ENCODE assay signal across 8 mouse cellular contexts in the genomic region with DNA sequence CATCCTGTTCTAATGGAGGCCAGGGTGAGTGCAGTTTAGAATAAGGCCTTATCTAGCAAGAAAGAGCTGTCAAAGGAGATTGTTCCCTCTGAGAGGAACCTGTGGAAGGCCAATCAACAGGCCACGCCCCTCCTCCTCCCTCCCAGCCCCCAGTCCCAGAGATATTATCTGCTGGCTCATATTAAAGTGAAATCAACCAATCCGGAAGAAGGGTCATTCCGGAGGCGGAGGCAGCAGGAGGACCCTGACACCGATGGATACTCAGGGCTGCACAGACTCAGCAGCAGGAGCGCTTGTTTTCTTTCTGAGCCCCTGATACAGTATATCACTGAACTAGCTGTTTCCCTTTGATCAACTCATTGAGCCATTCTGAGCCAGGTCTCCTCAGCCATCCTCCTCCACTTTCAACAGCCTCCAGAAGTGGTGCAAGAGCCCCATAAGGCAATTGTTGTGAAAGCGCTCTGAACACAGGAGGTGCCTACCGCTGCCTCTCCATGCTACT. TPM values are rescaled to one million over a fixed set of nuclear protein-coding genes. Genes with fewer than 3 reads are reported as not detected.
DNase-seq lines count a peak whose midpoint lies in the region; ATAC-seq and TF ChIP-seq lines count a peak whose summit lies in the region.

No protein-coding gene starts in this region.

- DNase-seq in thymus, adult 2 months = peak; percentile 13
- DNase-seq in thymus, adult 18-20 months = no peak
- DNase-seq in retina, embryonic 14.5 days (ENCODE audit: low spot score) = peak; percentile 70
- no peak for DNase-seq in adrenal gland, postnatal 4 days (ENCODE audit: low spot score in 2 of 2)
- no peak for DNase-seq in gastrocnemius, adult 8-10 months (ENCODE audit: low spot score in 2 of 2)

- H3K4me1 ChIP-seq in thymus, adult 2 months (replicated peaks; ENCODE audit: control insufficient read depth, insufficient read depth, low read length) = peaks cover 6% of the 10 kb centered on the region
- peaks cover 19% of the 10 kb centered on the region for H3K4me1 ChIP-seq in embryonic facial prominence, embryonic 12.5 days
- peaks cover 23% of the 10 kb centered on the region for H3K4me1 ChIP-seq in intestine, embryonic 16.5 days (ENCODE audit: control insufficient read depth, insufficient read depth, low read length)
- H3K4me1 ChIP-seq in lung, embryonic 16.5 days (replicated peaks; ENCODE audit: control insufficient read depth, insufficient read depth, low read length) = peaks cover 9% of the 10 kb centered on the region; the same call in 1 of the 2 replicates

- H3K9me3 ChIP-seq in embryonic facial prominence, embryonic 12.5 days = no peaks in the 10 kb centered on the region
- H3K9me3 ChIP-seq in intestine, embryonic 16.5 days (ENCODE audit: control insufficient read depth, low read length) = no peaks in the 10 kb centered on the region
- no peaks in the 10 kb centered on the region for H3K9me3 ChIP-seq in lung, embryonic 16.5 days (ENCODE audit: control insufficient read depth, low read length)

- peak overlapping the region; percentile 16; the same call in 1 of the 2 replicates for H3K4me3 ChIP-seq in thymus, adult 2 months (ENCODE audit: control insufficient read depth, insufficient read depth, low read length)
- 0 out of 2 replicates have a peak overlapping the region, but pooled peaks have one; percentile 10 for H3K4me3 ChIP-seq in embryonic facial prominence, embryonic 12.5 days
- H3K4me3 ChIP-seq in intestine, embryonic 16.5 days (ENCODE audit: low read length) = peak overlapping the region; percentile 35
- peak overlapping the region; percentile 93 for H3K4me3 ChIP-seq in lung, embryonic 16.5 days (ENCODE audit: low read length)

- H3K27me3 ChIP-seq in thymus, adult 2 months (ENCODE audit: control insufficient read depth, insufficient read depth, low read length) = no peaks in the 10 kb centered on the region
- peaks cover 5% of the 10 kb centered on the region for H3K27me3 ChIP-seq in embryonic facial prominence, embryonic 12.5 days
- H3K27me3 ChIP-seq in intestine, embryonic 16.5 days (replicated peaks; ENCODE audit: control insufficient read depth, insufficient read depth, low read length) = no peaks in the 10 kb centered on the region
- H3K27me3 ChIP-seq in lung, embryonic 16.5 days (ENCODE audit: control insufficient read depth, insufficient read depth, low read depth, low read length) = no peaks in the 10 kb centered on the region

- no peak for TF ChIP-seq POLR2A in thymus, adult 2 months (IDR thresholded peaks at IDR 0.05; ENCODE audit: control insufficient read depth, extremely low read depth, insufficient read depth, low read length, poor library complexity)

- ATAC-seq in embryonic facial prominence, embryonic 12.5 days (ENCODE audit: insufficient number of reproducible peaks, insufficient read depth, low FRiP score, low TSS enrichment) = no peak
- ATAC-seq in intestine, embryonic 16.5 days = peak; percentile 21
- ATAC-seq in lung, embryonic 16.5 days (ENCODE audit: low read depth) = no peak

- no peaks in the 10 kb centered on the region for H3K36me3 ChIP-seq in thymus, adult 2 months (ENCODE audit: control insufficient read depth, insufficient read depth, low read length)
- H3K36me3 ChIP-seq in embryonic facial prominence, embryonic 12.5 days = no peaks in the 10 kb centered on the region
- no peaks in the 10 kb centered on the region for H3K36me3 ChIP-seq in intestine, embryonic 16.5 days (ENCODE audit: control insufficient read depth, insufficient read depth, low read length)
- no peaks in the 10 kb centered on the region for H3K36me3 ChIP-seq in lung, embryonic 16.5 days (ENCODE audit: control insufficient read depth, insufficient read depth, low read length)

- H3K4me2 ChIP-seq in embryonic facial prominence, embryonic 12.5 days (replicated peaks) = peak overlapping the region; percentile 94
- peak overlapping the region; percentile 92 for H3K4me2 ChIP-seq in intestine, embryonic 16.5 days (ENCODE audit: low read depth, low read length)
- peak overlapping the region; percentile 95 for H3K4me2 ChIP-seq in lung, embryonic 16.5 days (ENCODE audit: low read depth, low read length)

- WGBS in thymus, adult 2 months = 14% methylated on average over 8 of the region's 8 CpGs
- WGBS in embryonic facial prominence, embryonic 12.5 days = 19% methylated on average over 8 of the region's 8 CpGs
- 13% methylated on average over 8 of the region's 8 CpGs for WGBS in intestine, embryonic 16.5 days
- 13% methylated on average over 8 of the region's 8 CpGs for WGBS in lung, embryonic 16.5 days

- TF ChIP-seq CTCF in thymus, adult 2 months (IDR thresholded peaks at IDR 0.05; ENCODE audit: borderline replicate concordance, control insufficient read depth, extremely low read depth, insufficient read depth, low read length, poor library complexity) = no peak

- H3K27ac ChIP-seq in thymus, adult 2 months (ENCODE audit: control insufficient read depth, insufficient read depth, low read length) = no peak overlapping the region; the same call in 1 of the 2 replicates
- H3K27ac ChIP-seq in embryonic facial prominence, embryonic 12.5 days = no peak overlapping the region
- H3K27ac ChIP-seq in intestine, embryonic 16.5 days (ENCODE audit: low read length) = 0 out of 2 replicates have a peak overlapping the region, but pooled peaks have one; percentile 55
- H3K27ac ChIP-seq in lung, embryonic 16.5 days (ENCODE audit: low read length) = peak overlapping the region; percentile 12; the same call in 1 of the 2 replicates

- no peak overlapping the region for H3K9ac ChIP-seq in embryonic facial prominence, embryonic 12.5 days
- H3K9ac ChIP-seq in intestine, embryonic 16.5 days (ENCODE audit: low read depth, low read length) = no peak overlapping the region
- H3K9ac ChIP-seq in lung, embryonic 16.5 days (ENCODE audit: low read length) = peak overlapping the region; percentile 48

RNA-seq across cellular contexts. Expression of gene Atp8a1, which starts 2.0 kb away (rescaled TPM):
- polyA plus RNA-seq in thymus, adult 2 months (2012; rRNA removed) = 27.8 and 63.5 TPM in 2 replicates
- 11.5 and 12.0 TPM in 2 replicates for polyA plus RNA-seq in embryonic facial prominence, embryonic 12.5 days (2016; fragmentation: Nextera tagmentation; extraction: Ambion mirVana)
- polyA plus RNA-seq in intestine, embryonic 16.5 days (2015; fragmentation: Nextera tagmentation; extraction: Ambion mirVana) = 13.1 and 16.7 TPM in 2 replicates
- polyA plus RNA-seq in lung, embryonic 16.5 days (2015; fragmentation: Nextera tagmentation; extraction: Ambion mirVana) = 55.2 and 57.3 TPM in 2 replicates
- 10 to 100 TPM; 21.8 to 22.4 TPM for total RNA-seq in adrenal gland, postnatal 4 days (2021)
- 10 to 100 TPM; 69.0 to 91.3 (median 78.6) TPM for total RNA-seq in gastrocnemius, adult 8-10 months (2022)

Comparison
In these comparisons a context has a peak if more than half of its experiments do, and no peak if none do; other contexts are left out.
1. DNase-seq: peak in thymus, adult 2 months (single experiment) and retina, embryonic 14.5 days (single experiment); none in thymus, adult 18-20 months (0 of 2), adrenal gland, postnatal 4 days (0 of 2) and gastrocnemius, adult 8-10 months (0 of 2).
2. H3K27ac ChIP-seq: peak in intestine, embryonic 16.5 days (single experiment) and lung, embryonic 16.5 days (single experiment); none in thymus, adult 2 months (single experiment) and embryonic facial prominence, embryonic 12.5 days (single experiment).
3. H3K4me3 ChIP-seq: peak in every context shown above with its lines; median percentile 93 in lung, embryonic 16.5 days; 35 in intestine, embryonic 16.5 days; 16 in thymus, adult 2 months; 10 in embryonic facial prominence, embryonic 12.5 days.
4. Peak in every context shown above with its lines, with median percentiles within 50 percentile points of each other: H3K4me2 ChIP-seq.